ENCODE assay signal across 8 mouse cellular contexts in genomic region chr10:28843755-28844717, GRCm38 (mm10).
A peak's percentile ranks its signal among the peaks of the same experiment; 100 is the strongest.
DNase-seq lines count a peak whose midpoint lies in the region; ATAC-seq and TF ChIP-seq lines count a peak whose summit lies in the region.

No protein-coding gene starts in this region.

- H3K27me3 ChIP-seq in E14TG2a.4 (ENCODE audit: insufficient read depth, low read length): no peaks in the 10 kb centered on the region
- no peaks in the 10 kb centered on the region for H3K27me3 ChIP-seq in lung, embryonic 15.5 days

- no peaks in the 10 kb centered on the region for H3K9me3 ChIP-seq in E14TG2a.4 (ENCODE audit: low read length)
- no peaks in the 10 kb centered on the region for H3K9me3 ChIP-seq in lung, embryonic 15.5 days

- H3K4me2 ChIP-seq in lung, embryonic 15.5 days: no peak overlapping the region

- 25% methylated on average over 7 of the region's 7 CpGs for WGBS in large intestine, adult 2 months
- 25% methylated on average over 7 of the region's 7 CpGs for WGBS in lung, embryonic 15.5 days

- H3K4me3 ChIP-seq in E14TG2a.4 (replicated peaks; ENCODE audit: low read length): no peak overlapping the region
- no peak overlapping the region for H3K4me3 ChIP-seq in cortical plate, adult 2 months (ENCODE audit: insufficient read depth, low read length)
- no peak overlapping the region for H3K4me3 ChIP-seq in lung, embryonic 15.5 days

- TF ChIP-seq CTCF in E14TG2a.4 (conservative IDR thresholded peaks at IDR 0.05; ENCODE audit: low read length): peak; percentile 94
- peak; percentile 66; the same call in 1 of the 2 replicates for TF ChIP-seq CTCF in cortical plate, adult 2 months (IDR thresholded peaks at IDR 0.05; ENCODE audit: extremely low read depth, insufficient read depth, low read length)

- no peaks in the 10 kb centered on the region for H3K4me1 ChIP-seq in E14TG2a.4 (replicated peaks; ENCODE audit: low read depth, low read length)
- no peaks in the 10 kb centered on the region; the same call in 1 of the 2 replicates for H3K4me1 ChIP-seq in cortical plate, adult 2 months (ENCODE audit: control insufficient read depth, insufficient read depth, low read length)
- H3K4me1 ChIP-seq in lung, embryonic 15.5 days: peaks cover 4% of the 10 kb centered on the region; the same call in 1 of the 2 replicates

- H3K27ac ChIP-seq in cortical plate, adult 2 months (ENCODE audit: insufficient read depth, low read length): no peak overlapping the region
- no peak overlapping the region for H3K27ac ChIP-seq in lung, embryonic 15.5 days

- no peak for TF ChIP-seq POLR2A in cortical plate, adult 2 months (IDR thresholded peaks at IDR 0.05; ENCODE audit: extremely low read depth, insufficient read depth, low read length)

- intact Hi-C loops in heart, postnatal 14 days (cut with DNase I): loop anchor here (2.0 to 10.0 kb wide), 2 partner anchors 359 to 1079 kb away; no protein-coding TSS in a partner anchor

- H3K9ac ChIP-seq in lung, embryonic 15.5 days: no peak overlapping the region

- H3K36me3 ChIP-seq in E14TG2a.4 (ENCODE audit: insufficient read depth, low read length): no peaks in the 10 kb centered on the region
- no peaks in the 10 kb centered on the region for H3K36me3 ChIP-seq in lung, embryonic 15.5 days

- peak; percentile 82 for ATAC-seq in activated CD4-positive, CD25-positive, alpha-beta regulatory T cell, adult 4 months
- peak; percentile 46; the same call in 1 of the 2 replicates for ATAC-seq in lung, embryonic 15.5 days (ENCODE audit: borderline replicate concordance, extremely low read depth, low FRiP score, low TSS enrichment)
- no peak for ATAC-seq in erythroblast, adult 5-6 weeks (replicated peaks; ENCODE audit: low FRiP score, poor library complexity, severe bottlenecking)

- peak; percentile 17 to 48 for DNase-seq in heart, postnatal 14 days
- DNase-seq in large intestine, adult 2 months (ENCODE audit: low read depth, low spot score): peak; percentile 4
- peak; percentile 35 for DNase-seq in right cerebral cortex, adult 18-20 months
